Mouse (Mus musculus) brown adipose tissue, adult 24 weeks (tissue): ENCODE results near the gene Vat1. TPM values are rescaled to one million over a fixed set of nuclear protein-coding genes. Genes with fewer than 3 reads are reported as not detected.
"Not testable (repeated sequence)": the region's sequence is repeated elsewhere in the genome, so short reads cannot be mapped to it uniquely, and the experiment has no call there.

Experiments used
- H3K27ac ChIP-seq: fragments of 200-500 bp; replicated peaks from 2 replicates; pipeline ENCODE4 v1.5.1; 2012; ENCODE audit warnings: low read depth, mild to moderate bottlenecking, low read length
- H3K4me1 ChIP-seq: fragments of 200-500 bp; 2 replicates; pipeline ENCODE4 v1.6.1; 2012; ENCODE audit warnings: low read length, mixed read lengths; ENCODE audit not compliant: control insufficient read depth, insufficient read depth, insufficient read length
- H3K4me3 ChIP-seq: fragments of 200-500 bp; 2 replicates; pipeline ENCODE4 v1.5.1; 2012; ENCODE audit warnings: low read depth, mild to moderate bottlenecking, low read length, moderate library complexity; ENCODE audit not compliant: insufficient read depth
- polyA plus RNA-seq: library from polyadenylated mRNA; stranded (reverse); fragments of >200 nt; gene quantifications from 2 replicates; pipeline ENCODE4 v1.2.4, GENCODE M21; 2012; ENCODE audit not compliant: missing spikeins, insufficient read depth, insufficient read length

The Vat1 gene
- polyA plus RNA-seq, 1 experiment: 22.4 TPM

DNA sequence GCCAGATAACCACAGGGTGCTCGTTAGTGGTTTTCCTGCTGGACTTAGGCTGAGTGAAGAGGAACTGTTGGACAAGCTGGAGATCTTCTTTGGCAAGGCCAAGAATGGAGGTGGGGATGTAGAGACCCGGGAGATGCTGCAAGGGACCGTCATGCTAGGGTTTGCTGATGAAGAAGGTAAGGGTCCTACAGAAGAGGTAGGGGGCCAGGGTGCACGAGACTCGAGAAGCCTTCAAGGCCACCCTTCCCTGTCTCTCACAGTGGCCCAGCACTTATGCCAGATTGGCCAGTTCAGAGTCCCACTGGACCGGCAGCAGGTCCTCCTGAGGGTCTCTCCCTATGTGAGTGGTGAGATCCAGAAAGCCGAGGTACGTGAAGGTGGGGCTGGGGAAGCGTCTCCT lies 8.4 kb downstream of the Vat1 start:
- no peak overlapping the region for H3K4me3 ChIP-seq
- no peak overlapping the region for H3K27ac ChIP-seq
- H3K4me1 ChIP-seq: no peaks in the 10 kb centered on the region; the same call in 1 of the 2 replicates

DNA sequence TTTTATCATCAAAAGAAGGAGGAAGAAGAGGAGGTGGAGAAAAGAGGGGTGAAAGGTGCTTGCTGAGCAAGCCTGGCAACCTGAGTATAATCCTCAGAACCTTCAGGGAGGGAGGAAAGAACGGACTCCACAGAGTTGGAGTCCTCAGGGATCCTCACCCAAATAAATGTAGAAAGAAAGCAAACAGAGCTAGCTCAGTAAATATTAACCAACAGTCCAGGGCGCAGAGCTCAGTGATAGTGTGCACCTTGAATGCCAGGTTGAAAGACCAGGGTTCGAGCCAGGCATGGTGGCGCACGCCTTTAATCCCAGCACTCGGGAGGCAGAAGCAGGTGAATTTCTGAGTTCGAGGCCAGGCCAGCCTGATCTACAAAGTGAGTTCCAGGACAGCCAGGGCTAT lies 10.4 kb downstream of the Vat1 start:
- peaks cover 8% of the 10 kb centered on the region for H3K4me1 ChIP-seq
- no peak overlapping the region for H3K27ac ChIP-seq
- H3K4me3 ChIP-seq: no peak overlapping the region

DNA sequence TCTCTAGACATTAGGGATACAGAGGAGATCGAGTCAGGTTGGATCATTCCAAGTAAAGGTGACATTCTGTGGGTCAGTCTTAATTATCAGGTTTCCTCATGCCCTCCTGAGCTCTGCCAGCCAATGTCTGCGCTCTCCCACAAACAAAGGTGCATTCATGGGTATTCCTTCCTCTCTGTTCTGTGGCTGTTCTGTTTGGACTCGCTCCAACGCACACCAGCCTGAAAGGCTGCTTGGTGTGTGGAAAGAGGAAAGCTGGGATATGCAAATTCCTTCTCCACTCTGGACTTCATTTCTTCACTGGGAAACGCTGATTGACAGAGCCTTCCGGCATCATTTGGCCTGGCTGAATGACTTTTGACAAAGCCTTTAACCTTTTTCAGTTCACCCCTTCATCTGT lies 11.3 kb downstream of the Vat1 start:
- no peak overlapping the region for H3K27ac ChIP-seq
- no peak overlapping the region for H3K4me3 ChIP-seq
- peaks cover 8% of the 10 kb centered on the region for H3K4me1 ChIP-seq

DNA sequence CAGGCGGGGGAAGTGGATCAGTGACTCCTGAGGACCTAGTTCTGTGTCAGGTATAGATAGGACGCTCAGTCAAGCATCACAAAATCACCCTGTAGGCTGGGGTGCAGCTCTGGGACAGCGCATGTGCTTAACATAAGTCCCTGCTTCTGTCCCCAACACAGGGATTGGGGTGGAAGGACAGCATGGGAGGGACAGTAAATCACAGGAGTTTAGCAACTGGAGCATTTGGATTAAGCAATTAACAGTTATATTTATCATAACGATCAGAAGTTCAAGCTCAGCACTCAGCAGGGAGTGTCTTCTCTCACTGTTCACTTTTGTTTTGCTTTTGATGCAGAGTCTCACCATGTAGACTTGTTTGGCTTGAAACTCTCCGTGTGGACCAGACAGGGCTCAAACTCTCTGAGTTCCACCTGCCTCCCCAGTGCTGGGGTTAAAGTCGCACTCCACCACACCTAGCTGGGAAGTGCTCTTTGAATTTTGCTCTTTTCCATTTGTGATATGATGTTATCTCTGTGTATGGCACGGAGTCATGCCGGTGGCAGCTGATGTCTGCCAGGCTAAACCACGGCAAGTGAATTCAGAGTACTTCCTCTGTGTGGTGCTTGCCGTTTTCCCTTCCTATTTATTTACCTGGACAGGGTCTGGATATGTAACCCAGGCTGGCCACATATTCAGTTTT lies 13.8 kb downstream of the Vat1 start:
- Histone ChIP-seq H3K4me1 (peaks cover 12% of the 10 kb centered on the region), H3K27ac (no peak overlapping the region)

DNA sequence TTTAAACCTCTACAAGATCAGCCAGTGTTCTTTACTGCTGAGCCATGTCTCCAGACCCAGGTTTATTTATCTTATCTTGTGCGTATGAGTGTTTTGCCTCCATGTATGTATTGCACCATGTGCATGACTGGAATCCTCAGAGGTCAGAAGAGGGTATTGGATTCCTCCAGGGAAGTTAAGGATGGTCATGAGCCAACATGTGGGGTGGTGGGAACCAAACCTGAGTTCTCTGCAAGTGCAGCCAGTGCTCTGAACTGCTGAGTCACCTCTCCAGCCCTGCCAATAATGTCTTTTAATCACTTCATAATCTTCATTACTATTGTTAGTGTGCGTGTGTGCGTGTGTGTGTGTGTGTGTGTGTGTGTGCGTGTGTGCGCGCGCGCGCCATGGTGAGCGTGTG lies 14.5 kb downstream of the Vat1 start:
- Histone ChIP-seq H3K4me3 (no peak overlapping the region), H3K27ac (no peak overlapping the region), H3K4me1 (peaks cover 12% of the 10 kb centered on the region)

More for the DNA sequence above, 13.8 kb downstream of the Vat1 start:
- H3K4me3 ChIP-seq: no peak overlapping the region

DNA sequence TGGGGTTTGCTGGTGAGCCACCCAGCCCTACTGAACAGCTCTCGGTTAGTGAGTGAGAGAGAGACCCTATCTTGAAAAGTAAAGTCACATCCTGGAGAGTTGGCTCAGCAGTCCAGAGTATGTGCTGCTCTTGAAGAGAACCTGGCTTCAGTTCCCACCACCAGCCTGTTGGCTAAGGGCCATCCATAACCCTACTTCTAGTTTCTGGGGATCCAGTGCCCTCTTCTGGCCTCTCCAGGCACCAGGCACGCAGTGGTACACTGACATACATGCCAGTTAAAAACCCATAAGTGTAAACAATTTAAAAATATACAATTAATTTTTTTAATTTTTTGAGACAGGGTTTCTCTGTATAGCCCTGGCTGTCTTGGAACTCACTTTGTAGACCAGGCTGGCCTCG lies 15.6 kb downstream of the Vat1 start:
- Histone ChIP-seq H3K4me1 (peaks cover 12% of the 10 kb centered on the region), H3K27ac (no peak overlapping the region), H3K4me3 (no peak overlapping the region)

DNA sequence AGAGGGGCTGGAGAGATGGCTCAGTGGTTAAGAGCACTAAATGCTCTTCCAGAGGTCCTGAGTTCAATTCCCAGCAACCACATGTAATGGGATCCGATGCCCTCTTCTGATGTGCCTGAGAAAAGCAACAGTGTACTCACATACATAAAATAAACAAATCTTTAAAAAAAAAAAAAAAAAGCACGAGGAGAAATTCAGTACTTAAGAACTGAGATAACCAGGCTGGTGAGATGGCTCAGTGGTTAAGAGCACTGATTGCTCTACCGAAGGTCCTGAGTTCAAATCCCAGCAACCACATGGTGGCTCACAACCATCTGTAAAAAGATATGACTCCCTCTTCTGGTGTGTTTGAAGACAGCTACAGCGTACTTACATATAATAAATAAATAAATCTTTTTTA lies 16.4 kb downstream of the Vat1 start:
- H3K4me3 ChIP-seq, H3K27ac ChIP-seq: not testable (repeated sequence)
- peaks cover 15% of the 10 kb centered on the region for H3K4me1 ChIP-seq

DNA sequence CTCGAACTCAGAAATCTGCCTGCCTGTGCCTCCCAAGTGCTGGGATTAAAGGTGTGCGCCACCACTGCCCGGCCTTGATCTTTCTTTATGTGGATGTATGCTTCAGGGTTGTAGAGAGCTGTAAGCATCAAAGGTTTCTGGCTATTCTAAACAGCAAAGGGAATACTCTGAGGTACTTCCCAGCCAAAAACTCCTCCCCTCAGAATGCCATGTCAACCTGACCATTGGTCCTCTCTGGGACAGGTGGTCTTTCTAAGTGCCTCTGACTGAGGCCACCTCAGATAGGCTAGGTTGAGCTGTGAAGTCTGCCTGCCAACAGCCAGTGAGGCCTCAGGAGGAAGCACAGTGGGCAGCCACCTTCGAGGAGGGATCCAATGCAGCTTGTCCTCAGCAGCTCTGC lies 17.1 kb downstream of the Vat1 start:
- Histone ChIP-seq H3K27ac (peak overlapping the region; percentile 90), H3K4me1 (peaks cover 16% of the 10 kb centered on the region), H3K4me3 (peak overlapping the region; percentile 89)

DNA sequence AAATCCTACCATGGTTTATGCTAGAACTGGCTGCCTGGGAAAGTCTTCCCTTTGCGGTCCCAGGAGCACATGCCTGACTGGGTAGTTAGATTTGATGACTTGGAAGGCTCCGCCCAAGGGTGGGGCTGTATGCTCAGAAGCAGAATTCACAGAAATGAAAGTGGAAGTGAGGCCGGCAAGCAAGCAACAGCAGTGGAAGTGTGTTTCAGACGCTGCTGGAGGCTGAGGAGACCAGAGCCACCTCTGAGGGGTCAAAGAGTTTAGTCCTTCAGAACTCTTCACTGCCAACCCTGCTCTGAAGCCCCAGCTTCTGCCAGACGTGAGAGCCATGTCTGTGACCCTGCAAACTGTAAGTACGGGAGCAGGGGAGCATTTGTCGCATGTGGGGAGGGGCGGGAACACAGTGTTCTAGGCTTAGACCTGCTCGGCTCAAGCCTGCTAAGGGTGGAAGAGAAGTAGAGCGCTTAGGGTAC lies 17.7 kb downstream of the Vat1 start, which contains the start of gene Ifi35:
Gene Ifi35, plus strand, starts transcription at position 134 of the 473 bp plus-strand sequence.
- H3K27ac ChIP-seq: peak within 1 kb of the TSS; percentile 90

DNA sequence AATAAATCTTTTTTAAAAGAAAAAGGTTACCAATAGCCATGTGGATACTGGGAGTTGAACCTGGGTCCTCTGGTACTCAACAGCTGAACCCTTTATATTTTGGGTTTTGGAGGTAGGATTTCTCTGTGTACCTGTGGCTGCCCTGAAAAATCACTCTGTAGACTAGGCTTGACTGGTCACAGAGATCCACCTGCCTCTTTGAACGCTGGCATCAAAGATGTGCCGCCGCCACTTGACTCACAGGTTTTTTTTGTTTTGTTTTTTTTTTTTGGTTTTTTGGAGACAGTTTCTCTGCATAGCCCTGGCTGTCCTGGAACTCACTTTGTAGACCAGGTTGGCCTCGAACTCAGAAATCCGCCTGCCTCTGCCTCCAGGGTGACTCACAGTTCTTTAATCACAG lies 18.2 kb downstream of the Vat1 start:
- Histone ChIP-seq H3K4me3 (0 out of 2 replicates have a peak overlapping the region, but pooled peaks have one; percentile 89), H3K4me1 (peaks cover 16% of the 10 kb centered on the region), H3K27ac (0 out of 2 replicates have a peak overlapping the region, but pooled peaks have one; percentile 26)

More for the DNA sequence above, 17.7 kb downstream of the Vat1 start, which contains the start of gene Ifi35:
- Histone ChIP-seq H3K4me1 (peaks cover 16% of the 10 kb centered on the region), H3K4me3 (peak within 1 kb of the TSS; percentile 89)

DNA sequence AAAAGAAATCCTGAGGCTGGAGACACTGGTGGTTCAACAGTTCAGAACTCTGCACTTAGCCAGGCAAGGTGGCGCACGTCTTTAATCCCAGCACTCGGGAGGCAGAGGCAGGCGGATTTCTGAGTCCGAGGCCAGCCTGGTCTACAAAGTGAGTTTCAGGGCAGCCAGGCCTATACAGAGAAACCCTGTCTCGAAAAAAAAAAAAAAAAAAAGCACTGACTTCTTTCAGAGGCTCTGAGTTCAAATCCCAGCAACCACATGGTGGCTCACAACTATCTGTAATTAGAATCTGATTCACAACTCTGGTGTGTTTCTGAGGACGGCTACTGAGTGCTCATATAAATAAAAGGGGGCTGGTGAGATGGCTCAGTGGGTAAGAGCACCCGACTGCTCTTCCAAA lies 19.2 kb downstream of the Vat1 start:
- not testable (repeated sequence) for H3K4me3 ChIP-seq, H3K27ac ChIP-seq
- H3K4me1 ChIP-seq: peaks cover 13% of the 10 kb centered on the region

DNA sequence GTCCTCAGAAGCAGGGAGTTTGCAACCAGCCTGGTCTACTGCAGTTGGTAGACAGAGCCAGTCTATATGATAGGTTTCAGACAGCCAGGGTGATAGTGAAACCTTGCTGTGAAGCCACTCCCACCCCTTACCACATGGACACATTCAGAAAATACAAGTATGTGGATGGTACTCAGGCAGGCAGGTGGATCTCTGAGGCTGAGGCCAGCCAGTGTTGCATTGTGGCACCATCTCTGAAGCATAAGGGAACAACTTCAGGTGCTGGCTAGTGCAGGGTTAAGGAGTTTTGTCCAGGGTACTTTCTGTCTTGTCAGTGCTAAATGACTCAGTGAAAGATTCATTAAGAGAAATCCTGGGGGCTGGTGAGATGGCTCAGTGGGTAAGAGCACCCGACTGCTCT lies 19.7 kb downstream of the Vat1 start:
- Histone ChIP-seq H3K4me3 (no peak overlapping the region), H3K27ac (no peak overlapping the region), H3K4me1 (peaks cover 9% of the 10 kb centered on the region; the same call in 1 of the 2 replicates)

DNA sequence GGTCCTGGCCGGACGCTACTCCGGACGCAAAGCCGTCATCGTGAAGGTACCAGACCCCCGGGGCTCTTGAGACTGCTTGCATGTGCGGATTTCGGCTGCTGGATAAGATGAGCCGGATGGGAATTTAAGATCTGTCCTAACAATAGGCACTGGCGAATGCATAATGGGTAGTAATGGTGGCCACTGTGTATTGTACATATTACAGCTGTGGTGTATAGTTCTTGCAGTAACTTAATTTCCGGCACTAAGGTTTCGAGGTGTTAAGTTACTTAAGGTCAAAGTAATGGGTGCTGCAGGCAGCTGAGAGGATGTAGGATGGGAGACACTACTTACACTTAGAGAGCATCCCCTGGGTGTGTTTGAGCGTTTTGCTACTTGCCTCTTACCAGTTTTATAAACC lies 23.3 kb downstream of the Vat1 start:
- H3K4me1 ChIP-seq: peaks cover 5% of the 10 kb centered on the region; the same call in 1 of the 2 replicates
- H3K4me3 ChIP-seq: peak overlapping the region; percentile 66

DNA sequence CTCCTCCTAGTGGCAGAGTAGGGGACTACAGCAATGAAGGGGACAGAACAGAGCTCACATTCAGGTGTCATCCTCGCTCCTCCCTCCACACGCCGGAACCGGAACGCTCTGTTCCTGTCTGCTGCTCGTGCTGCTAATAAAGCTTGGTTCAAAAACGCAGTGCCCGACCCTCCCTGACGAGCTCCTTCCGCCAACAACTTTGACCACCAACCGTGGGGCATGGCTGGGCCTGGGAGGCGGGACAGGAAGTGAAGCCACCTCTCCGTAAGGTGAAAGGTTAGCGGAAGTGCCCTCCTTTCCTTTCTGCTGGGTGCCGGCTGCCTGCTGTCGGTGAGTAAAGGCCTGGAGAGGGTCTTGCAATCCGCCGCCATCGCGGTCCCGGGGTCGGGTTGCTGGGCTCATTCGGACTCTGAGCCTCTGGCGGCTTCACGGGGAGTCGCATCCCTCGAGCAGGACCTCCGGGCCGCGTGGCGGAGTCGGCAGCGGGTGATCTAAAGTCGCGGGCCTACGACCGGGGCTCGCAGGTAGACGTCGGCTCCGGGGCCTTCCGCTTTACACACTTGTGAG lies 23.8 kb downstream of the Vat1 start, which contains the start of gene Rpl27:
Gene Rpl27, plus strand, starts transcription at position 172 of the 567 bp plus-strand sequence.
- Histone ChIP-seq H3K27ac (peak within 1 kb of the TSS; percentile 36), H3K4me1 (peaks cover 5% of the 10 kb centered on the region; the same call in 1 of the 2 replicates), H3K4me3 (peak within 1 kb of the TSS; percentile 66)

More for the DNA sequence above, 23.3 kb downstream of the Vat1 start:
- H3K27ac ChIP-seq: peak overlapping the region; percentile 36

DNA sequence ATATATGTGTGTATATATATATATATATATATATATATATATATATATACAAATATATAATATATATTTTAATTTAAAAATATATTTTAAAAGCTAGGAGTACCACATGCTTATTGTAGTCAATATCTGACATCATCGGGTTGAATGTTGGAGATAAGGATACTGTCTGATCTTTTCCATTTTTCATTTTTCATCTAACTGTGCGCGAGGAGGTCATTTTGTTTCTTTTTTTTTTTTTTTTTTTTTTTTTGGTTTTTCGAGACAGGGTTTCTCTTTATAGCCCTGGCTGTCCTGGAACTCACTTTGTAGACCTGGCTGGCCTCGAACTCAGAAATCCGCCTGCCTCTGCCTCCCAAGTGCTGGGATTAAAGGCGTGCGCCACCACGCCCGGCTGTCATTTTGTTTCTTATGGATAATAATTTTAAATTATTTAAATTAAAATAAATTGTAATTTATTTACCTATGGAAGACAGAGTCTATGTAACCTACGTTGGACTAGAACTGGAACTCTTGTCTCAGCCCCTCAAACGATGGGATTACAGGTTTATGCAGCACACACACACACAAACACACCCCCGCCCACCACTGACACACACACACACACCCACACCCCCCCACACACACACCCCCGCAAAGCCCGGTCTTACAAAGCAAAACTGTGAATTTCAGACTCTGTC lies 24.4 kb downstream of the Vat1 start:
- not testable (repeated sequence) for H3K27ac ChIP-seq, H3K4me1 ChIP-seq, H3K4me3 ChIP-seq
